Mouse (Mus musculus): ENCODE measurements around the gene Gm39653.
"Not testable (repeated sequence)": the region's sequence is repeated elsewhere in the genome, so short reads cannot be mapped to it uniquely, and the experiment has no call there.

The Gm39653 gene

GRCm38 (mm10) chr1:63615668-63616067, at the start of gene Gm39653:
TSS of gene Gm39653 (plus strand) at chr1:63615968.
- DNase-seq (ENCODE audit: low spot score in 2 of 2), result no peak

DNA sequence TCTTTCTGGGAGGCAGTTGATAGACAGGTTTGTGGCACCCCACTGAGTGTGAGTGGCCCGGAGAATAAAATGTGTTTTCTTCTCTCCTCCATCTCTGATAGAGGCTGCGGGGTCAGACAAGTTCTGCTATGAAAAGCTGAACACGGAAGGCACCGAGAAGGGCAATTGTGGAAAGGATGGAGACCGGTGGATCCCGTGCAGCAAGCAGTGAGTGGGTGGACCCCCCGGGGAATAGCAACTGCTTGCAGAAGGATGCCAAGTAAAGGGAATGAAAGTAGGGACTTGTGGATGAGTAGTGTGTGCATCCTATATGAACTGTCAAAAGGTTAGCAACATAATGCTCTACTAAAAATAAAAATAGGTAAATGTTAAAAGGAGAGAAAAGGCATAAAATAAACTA, 49.3 kb upstream of the Gm39653 start:
- no peak for DNase-seq (ENCODE audit: low spot score in 2 of 2)

DNA sequence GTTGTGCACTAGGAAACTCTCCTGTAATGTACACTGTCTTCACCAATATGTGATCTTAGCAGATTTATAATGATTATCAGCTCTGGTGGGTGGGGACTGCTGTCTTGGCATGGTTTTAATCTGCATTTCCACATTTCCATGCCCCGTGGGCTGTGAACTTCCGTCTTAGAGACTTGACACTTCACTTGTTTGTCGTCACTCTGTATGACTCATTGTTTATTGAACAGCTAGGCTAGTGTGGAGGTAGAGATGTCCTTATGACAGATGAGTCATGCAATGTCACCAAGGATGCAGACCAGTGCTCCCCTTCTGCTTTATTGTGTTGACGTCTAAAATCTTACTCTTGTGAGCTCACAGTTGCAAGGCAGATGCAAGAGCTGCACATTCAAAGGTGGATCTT, 48.7 kb upstream of the Gm39653 start:
- no peak for DNase-seq (ENCODE audit: low spot score in 2 of 2)

DNA sequence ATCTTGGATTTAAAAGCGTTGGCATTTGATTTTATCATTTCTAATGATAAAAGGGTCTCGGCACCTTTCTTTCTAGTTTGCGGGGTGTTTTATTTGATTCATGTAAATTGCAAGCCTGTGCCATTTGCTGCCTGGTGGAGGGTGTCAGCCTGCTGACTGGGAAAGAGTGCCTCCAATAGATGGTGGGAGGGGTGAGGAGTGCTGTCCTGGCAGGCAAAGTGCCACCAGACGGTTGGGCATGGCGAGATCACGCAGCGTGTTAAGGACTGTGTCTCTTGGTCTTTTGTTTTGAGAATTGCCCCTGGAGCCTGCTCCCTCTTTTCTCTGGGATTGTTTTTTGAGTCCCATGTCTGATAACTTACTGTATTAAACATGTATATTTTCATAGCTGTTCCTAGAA, 43.5 kb upstream of the Gm39653 start:
- no peak for DNase-seq (ENCODE audit: low spot score in 2 of 2)

GRCm38 (mm10) chr1:63573432-63573831, 42.3 kb upstream of the Gm39653 start:
- DNase-seq (ENCODE audit: low spot score in 2 of 2), result no peak

DNA sequence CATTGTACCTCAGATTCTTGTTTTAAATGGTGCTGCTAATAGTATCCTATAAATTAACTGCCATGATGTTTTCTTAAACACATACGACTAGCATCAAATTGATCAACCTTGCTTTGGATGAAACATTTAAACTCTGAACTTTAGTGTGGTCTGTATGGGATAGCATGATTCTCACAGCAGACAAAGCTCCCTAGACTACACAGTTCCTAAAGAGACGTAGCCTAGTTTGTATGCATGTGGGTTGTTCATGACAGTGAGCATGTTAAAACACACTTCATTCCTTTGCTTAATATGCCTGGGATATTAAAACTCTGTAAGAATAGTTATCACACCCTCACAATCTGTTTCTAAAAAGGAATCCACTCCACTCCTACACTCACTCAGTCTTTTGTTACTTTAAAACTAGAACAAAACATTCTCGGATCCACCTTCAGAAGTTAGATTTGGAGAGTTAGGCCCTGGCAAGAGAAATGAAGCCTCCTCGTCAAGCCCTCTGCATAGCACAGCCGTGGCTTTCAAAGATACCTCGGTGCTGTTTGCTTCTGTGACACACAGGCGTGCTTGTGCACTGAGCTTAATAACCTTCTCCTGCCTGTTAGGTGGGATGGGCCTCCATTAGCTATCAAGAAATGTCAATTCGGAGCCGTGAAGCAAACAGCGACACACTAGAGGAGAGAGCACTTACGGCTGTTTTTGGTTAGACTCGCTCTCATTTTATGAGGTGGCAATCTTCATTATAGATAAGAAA, 41.7 kb upstream of the Gm39653 start:
- DNase-seq (ENCODE audit: low spot score in 2 of 2), result no peak

- no peak for DNase-seq (ENCODE audit: low spot score in 2 of 2)
These were observed 39.0 kb upstream of the Gm39653 start for GRCm38 (mm10) chr1:63576803-63577202.

- no peak for DNase-seq (ENCODE audit: low spot score in 2 of 2)
These were observed 36.6 kb upstream of the Gm39653 start for GRCm38 (mm10) chr1:63579153-63579552.

DNA sequence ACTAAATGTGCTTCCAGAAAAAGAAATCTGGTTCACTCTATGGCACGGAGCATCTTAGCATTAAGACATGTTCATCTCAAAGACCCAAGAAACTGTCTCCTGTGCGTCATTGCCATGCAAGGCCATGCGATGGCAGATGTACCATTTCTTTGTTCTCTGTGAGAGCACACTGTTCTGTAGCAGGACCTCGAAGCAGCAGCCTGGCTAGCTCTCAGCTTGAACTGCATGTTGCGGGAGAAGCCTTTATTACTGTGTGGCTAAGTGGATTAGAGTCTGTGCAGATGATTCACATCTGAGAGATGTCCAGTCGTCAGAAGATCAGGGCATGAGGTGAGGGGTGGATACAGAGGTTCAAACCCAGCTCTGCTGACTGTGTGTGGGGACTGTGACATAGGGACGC, 28.9 kb upstream of the Gm39653 start:
- no peak for DNase-seq (ENCODE audit: low spot score in 2 of 2)

DNA sequence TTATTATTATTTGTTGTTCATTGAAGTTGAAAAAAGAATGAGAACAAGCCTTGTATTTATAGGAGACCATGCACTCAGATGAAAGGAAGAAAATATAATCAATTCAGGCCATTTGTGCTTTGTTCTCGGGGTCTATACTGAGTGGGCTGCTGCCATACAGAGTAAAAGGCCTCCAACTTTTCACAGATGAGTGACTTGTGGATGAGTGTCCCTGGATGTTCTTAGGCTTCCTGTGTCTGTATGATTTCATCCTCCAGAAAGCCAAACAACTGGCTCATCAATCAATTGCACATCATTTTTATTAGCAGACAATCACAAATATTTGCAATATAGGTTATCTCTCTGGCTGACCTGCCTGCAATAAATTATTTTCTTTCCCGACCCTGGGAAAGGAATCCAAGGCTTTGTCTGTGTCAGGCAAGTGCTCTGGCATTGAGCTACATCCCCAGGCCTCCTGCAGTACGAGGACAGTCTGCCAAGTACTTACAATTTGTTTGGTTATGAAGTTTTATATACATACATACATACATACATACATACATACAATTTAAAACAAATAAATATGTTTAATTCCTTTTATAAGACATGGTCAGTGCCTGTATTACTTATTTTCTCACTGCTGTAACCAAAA, 11.8 kb upstream of the Gm39653 start:
- DNase-seq (ENCODE audit: low spot score in 2 of 2), result no peak

GRCm38 (mm10) chr1:63609613-63610012, 6.2 kb upstream of the Gm39653 start:
- no peak for DNase-seq (ENCODE audit: low spot score in 2 of 2)

GRCm38 (mm10) chr1:63614594-63614993, 1.2 kb upstream of the Gm39653 start:
- no peak for DNase-seq (ENCODE audit: low spot score in 2 of 2)

DNA sequence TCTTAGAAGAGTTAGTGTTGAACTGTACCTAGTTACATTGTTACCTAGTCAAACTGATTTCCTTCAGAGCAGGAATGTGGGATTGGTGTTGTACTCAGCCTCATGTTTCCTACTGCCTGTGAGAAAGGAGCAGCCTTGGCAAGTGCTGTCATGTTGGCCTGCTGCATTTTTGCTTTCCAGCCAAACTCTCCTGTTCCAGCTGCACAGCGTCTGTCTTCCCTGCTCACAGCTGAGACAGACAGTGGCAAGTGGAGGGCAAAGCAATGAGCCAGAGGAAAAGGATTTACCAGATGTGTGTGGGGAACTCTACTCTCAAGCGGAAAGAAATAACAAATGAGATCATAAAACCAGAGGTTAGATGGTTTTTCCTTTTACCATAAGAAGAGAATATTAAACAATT, 12.4 kb downstream of the Gm39653 start:
- peak; percentile 3 to 10 for DNase-seq (ENCODE audit: low spot score in 2 of 2)

- not testable (repeated sequence) for DNase-seq (ENCODE audit: low spot score in 2 of 2)
These were observed 14.6 kb downstream of the Gm39653 start for GRCm38 (mm10) chr1:63630390-63630789.

DNA sequence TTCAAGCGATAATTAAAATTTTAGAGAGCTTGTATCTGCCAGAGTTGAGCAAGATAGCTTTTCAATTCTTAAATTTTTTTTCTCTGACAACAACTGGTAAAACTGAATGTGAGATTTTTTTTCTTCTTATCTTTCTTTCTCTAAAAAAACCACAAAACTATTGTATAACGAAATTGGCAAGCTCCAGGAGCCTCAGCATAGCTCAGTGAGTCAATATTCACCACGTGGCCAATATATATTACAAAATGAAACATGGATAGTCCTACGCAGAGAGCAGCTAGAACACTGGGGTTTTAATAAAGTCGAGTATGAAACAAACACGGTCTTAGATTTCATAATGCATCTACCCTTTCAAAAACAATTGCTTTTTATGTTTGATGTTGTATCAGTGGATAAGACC, 24.2 kb downstream of the Gm39653 start:
- no peak for DNase-seq (ENCODE audit: low spot score in 2 of 2)

DNA sequence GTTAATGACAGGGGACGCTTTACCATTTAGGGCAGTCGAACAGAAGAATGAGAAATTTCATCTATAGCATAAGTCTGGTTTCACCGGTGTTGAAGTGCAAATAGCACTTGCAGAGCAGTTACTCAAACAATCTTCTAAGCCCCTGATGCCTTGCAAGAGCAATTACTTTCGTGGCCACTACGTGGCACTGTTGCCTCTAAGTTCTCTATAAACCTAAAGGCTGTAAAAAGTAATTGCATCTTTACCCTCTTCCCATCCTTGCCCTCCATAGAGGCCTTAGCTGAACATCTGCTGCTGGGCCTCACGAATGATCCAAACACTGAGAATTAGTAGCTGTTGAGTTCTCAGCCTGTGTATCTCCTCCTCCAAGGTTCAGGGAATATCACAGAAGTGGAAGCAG, 42.2 kb downstream of the Gm39653 start:
- peak in 1 of 2 experiments; percentile 10 for DNase-seq (ENCODE audit: low spot score in 2 of 2)

GRCm38 (mm10) chr1:63659591-63659990, 43.8 kb downstream of the Gm39653 start:
- DNase-seq (ENCODE audit: low spot score in 2 of 2), result peak; percentile 4 to 6

DNA sequence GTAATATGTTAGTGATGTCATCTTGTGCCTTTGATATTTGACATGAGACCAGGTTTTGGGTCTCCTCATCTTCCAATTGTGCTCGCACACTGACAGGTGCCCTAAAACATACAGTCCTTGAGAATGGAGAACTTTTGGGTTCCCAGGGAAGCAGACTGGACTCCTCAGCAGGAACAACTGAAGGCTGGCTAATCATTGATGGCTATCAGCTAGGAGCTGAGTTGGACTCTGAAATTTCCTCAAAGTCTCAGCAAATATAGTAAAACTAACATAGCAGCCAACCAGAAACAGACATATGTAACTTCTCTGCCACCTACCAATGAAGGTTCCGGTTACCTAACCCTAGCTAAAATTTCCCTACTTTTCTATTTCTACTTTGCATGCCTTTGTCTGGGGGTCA, 50.3 kb downstream of the Gm39653 start:
- DNase-seq (ENCODE audit: low spot score in 2 of 2), result no peak

DNA sequence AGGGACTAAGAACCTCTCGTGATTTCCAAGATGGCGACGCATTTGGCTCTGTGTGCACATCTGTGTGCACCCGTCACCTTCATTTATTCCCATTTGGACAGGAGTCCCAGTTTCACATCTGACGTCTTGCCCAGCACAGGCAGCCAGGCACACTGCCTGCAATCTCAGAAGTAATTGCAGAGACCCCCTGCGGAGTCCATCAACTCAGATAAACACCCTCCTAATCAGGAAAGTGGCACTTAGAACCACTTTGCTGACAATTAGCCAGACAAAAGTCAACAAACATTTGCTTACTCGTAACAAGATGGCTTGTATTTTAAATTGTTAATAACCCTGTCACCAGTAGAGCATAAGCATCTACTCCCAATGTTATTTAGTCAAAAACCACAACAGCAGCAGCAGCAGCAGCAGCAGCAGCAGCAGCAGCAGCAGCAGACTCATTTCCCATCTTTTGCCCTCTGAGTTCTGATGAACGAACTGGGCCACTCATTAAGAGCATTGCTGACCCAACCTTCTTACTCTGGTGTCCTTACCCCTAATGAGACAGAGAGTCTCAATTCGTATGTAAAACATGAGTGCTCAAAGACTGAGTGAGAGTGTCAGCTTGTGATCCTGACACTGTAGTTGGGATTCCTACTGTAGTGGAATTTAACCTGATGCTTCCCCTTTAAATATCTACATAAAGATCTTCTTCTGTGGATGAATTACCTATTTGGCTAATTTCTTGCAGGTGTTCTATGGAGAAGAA, 51.6 kb downstream of the Gm39653 start:
- DNase-seq (ENCODE audit: low spot score in 2 of 2), result no peak

GRCm38 (mm10) chr1:63667949-63668851, 52.4 kb downstream of the Gm39653 start:
- DNase-seq (ENCODE audit: low spot score in 2 of 2), result no peak

DNA sequence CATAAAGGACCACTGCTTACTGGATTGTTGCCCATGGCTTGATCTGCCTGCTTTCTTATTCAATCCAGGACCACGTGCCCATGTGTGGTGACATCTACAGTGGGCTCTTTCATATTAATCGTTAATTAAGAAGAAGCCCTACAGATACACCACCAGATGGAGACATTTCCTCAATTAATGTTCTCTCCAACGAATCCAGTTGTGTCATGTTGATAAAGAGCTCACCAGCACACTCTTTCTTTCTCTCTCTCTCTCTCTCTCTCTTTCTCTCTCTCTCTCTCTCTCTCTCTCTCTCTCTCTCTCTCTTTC, 53.0 kb downstream of the Gm39653 start:
- DNase-seq (ENCODE audit: low spot score in 2 of 2), result peak in 1 of 2 experiments; percentile 3
